Mouse (Mus musculus) gastrocnemius, postnatal 10 days (tissue): ENCODE measurements around the gene Cyp2u1. TPM values are rescaled to one million over a fixed set of nuclear protein-coding genes. Genes with fewer than 3 reads are reported as not detected.

Source experiments
- DNase-seq: peaks from one replicate; pipeline ENCODE4 v3.0.0; 2021; ENCODE audit warnings: mixed read lengths
- total RNA-seq, 2 experiments: library from RNA; stranded (reverse); gene quantifications; 2 replicates each; pipeline ENCODE4 v1.2.3; 2021

Cyp2u1 gene
- total RNA-seq, 2 experiments from 2014 or later, result 3.5 to 5.8 TPM

DNA sequence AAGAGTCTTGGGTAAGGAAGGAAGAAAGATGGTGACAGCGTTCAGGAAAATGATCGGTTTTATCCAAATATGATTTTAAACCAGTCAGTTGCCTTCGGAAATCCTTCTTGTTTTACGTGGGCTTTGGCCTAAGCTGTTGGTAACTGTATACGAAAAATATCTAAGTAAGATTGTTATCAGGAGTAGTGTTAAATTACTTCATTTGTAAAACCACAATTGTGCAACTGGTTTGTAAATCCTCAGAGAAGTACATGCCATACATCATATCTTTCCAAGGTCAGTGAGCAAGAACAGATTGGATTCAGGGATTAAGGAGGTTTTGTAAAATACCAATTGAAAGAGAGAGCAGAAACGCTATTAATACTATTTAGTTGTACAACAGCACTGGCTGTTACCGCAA is 3.2 kb upstream of the Cyp2u1 start:
- no peak for DNase-seq

DNA sequence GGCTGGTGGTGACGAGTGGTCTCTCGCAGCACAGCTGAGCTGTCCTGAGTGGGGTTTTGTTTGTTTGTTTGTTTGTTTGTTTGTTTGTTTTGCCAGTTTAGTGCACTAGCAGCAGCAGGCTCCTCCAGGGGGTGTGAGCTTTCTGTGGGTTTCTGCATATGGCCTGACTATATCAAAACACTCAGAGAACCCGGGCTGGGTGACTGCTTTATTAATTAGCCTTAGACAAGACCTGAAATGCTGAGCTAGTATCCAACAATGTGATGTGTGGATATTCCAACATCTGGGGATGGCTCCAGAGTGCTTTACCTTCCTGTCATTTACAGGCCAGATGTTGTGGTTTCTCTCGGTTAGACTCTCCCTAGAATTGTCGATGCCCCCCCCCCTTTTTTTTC is 290 bp upstream of the Cyp2u1 start:
- no peak for DNase-seq

DNA sequence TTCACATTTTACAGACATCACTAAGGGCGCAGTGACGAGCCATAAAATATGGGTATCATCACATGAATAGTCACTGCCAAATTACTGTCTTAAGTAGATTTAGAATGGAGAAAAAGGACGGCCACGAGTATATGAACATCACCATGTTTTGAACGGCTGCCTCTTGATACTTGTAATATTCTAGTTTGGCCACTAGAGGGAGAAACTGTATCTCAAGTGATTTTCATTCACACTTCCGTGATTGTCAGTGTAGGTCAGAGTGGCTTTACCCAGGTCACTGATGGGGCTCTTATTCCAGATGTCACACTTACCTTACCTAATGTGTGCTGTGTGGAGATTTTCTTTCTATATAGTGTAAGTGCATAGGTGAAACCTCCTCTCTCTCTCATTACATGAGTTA is 3.1 kb downstream of the Cyp2u1 start:
- DNase-seq, result no peak

DNA sequence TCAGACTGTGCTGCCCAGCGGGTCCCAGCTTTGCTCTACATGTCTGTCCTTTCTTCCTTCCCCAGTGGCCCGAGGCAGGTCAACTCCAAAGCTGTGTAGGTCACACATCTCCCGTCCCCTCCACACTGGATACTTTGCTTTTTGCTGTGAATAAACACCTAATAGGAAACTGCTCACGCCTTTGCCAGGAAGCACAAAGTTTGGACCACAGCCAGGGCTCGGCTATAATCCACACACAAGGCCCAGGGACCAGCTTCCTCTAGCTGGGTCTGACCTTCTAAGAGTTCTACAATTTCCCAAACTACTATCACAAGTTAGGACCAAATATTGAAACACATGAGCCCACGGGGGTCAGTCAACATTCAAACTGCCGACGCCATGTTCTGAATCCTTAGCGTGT is 3.9 kb downstream of the Cyp2u1 start:
- DNase-seq, result no peak

DNA sequence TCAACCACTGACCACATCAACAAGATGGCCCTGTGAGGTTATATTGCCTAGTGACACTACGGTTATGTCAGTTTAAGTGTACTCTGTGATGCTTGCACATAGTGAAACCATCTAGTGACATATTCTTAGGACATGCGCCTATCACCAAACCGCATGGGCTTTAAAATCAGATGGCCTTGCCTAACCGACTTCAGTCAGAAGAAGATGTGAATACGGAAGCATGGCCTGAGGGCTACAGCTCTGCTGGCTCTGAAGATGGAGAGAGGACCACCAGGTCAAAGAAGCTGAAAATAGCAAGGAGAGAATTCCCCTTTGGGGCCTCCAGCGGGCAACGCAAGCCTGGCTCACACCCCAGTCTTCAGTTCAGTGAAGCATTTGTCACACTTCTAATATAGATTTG is 6.1 kb downstream of the Cyp2u1 start:
- no peak for DNase-seq

DNA sequence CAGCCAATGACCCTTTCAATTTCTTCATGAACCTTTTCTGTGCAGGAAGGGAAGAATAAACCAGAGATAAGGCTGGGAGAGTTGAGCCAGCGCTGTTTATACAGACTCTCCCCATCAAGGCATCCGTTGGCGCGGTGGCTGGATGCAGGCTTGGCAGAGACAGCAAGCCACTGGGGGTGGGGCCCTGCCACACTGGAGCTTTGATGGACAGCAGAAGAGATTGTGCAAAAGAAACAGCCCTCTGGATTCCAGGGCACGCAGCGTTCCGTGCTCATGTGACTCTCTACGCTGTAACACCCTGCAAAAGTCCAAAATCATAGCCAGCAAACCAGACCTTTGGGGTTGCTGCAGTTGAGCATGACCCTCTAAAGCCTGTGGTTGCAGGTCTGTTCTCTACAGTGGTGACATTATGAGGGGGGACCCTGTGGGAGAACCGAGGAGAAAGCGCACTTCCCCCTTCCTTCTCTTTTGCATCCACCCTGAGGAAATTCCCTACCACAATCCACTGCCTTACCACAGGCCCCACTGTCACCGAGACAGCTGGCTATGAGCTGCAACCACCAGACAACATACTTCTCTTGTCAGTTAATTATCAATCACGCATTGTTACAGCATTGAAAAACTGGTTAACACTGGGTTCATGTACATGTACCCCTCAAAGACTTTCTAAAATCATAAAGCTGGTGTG is 7.4 kb downstream of the Cyp2u1 start:
- no peak for DNase-seq

DNA sequence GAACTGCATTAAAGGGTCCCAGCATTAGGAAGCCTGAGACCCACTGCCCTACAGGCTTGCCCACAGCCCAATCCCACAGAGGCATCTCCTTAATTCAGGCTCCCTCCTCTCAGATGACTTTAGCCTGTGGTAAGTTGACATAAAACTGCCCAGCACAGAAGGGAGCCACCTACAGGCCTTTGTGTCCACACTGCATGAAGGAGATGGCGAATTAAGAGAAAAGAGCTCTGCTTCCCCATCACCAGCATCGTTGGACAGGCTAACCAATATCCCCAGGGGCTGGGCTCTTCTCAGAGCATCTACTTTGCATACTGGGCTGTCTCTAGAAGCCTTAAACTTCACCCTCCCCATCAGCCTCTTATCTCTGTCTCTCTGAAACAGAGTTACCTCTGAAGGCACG is 8.5 kb downstream of the Cyp2u1 start:
- DNase-seq, result no peak

DNA sequence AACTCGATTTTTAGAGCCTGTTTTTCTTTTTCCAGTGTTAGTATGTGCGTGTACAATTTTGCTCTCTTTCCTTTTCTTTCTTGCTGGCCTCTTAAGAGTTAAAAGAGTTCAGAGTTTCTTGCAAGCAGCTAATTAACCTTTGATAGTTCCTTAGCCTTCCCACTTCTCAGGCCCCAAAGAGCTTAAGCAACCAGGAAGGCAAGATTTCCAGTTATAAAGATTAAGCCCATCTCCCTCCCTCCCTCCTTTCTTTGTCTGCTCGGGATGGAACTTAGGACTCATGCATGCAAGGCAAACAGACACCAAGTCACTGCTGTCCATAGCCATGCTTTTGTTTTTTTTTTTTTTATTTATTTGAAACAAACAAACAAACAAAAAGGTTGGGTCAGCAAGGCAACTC is 10.1 kb downstream of the Cyp2u1 start:
- DNase-seq, result no peak

DNA sequence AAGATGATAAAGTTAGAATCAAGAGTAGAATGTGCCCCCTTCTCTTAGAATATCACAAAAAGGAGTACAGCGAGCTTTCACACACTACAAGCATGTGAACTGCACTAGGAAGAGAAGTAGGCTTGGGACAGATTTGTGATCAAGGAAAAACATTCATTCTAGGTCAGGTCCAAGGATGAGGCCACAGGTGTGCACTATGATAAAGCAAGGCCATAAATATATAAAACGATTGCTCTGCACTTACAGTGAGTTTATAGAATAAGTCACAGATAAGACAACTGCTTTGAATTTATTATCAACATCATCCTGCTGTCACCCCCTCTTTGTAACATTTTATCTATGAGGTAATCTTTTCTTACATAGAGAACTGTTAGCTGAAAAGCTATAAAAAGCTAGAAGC is 10.7 kb downstream of the Cyp2u1 start:
- DNase-seq, result no peak

DNA sequence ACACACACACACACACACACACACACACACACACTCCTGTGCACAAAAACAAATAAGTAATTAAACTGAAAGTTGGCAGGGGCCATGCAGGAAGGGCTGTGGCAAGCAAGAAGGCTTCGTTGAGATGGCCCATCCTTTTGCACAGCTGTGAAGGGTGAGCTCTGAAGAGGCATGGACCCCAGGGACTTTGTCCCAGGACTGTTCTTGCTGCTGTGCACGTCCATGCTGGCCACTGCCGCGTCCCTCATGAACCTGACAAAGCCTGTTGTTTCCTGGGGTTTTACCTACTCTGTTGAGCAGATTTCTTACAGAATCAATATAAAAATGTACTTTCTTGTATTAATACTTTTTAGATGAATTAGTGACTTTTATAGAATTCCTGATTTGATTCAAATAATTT is 11.1 kb downstream of the Cyp2u1 start:
- no peak for DNase-seq

DNA sequence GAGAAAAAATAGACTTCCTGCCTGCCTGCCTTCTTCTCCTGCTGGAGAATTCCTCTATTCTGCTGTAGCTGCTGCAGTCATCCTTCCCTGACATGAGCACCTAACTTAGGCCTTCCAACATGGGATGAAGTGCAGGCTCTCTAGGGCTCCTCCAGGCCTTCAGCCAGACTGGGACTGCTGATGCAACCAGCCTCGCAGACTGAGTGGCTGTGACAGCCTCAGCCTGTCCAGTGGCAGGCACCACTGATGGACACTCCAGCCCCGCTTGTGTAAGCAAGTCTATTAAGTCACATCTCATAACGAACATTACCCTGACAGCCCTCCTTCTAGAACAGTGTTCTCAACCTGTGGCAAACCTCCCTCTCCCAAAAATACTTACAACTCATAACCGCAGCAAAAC is 28.9 kb downstream of the Cyp2u1 start:
- DNase-seq, result no peak

DNA sequence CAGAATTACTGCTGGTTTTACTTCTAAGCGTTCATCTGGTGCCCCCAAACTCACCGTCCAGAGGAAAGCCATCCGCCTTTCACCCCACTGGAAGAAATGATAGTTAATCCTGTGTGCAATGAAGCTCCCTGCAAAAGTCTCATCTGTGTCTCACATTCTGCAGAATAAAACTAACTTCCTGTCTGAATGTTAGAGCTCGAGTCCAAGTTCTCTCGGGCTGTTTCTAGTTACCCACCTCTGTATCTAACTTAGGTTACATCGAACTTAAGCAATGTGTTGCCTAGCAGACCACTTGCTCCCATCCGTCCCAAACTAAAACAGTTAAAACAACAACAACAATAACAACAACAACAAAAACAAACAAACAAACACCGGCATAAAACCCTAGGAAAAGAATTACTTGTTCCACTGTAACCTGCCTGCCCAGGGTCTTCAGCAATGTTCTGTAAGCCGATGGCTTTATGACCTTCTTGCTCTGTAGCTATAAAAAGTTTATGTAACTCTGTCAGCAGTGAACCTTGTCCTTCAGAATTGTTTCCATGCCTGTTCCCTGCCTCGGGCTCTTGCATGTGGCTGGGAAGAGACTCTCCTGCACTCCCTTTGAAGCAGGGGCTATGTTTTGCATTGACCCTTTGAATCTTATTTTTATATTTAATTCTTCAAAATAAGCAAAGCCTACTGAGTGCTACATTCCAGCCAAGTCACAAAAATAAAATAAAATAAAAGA is 30.5 kb downstream of the Cyp2u1 start:
- no peak for DNase-seq

DNA sequence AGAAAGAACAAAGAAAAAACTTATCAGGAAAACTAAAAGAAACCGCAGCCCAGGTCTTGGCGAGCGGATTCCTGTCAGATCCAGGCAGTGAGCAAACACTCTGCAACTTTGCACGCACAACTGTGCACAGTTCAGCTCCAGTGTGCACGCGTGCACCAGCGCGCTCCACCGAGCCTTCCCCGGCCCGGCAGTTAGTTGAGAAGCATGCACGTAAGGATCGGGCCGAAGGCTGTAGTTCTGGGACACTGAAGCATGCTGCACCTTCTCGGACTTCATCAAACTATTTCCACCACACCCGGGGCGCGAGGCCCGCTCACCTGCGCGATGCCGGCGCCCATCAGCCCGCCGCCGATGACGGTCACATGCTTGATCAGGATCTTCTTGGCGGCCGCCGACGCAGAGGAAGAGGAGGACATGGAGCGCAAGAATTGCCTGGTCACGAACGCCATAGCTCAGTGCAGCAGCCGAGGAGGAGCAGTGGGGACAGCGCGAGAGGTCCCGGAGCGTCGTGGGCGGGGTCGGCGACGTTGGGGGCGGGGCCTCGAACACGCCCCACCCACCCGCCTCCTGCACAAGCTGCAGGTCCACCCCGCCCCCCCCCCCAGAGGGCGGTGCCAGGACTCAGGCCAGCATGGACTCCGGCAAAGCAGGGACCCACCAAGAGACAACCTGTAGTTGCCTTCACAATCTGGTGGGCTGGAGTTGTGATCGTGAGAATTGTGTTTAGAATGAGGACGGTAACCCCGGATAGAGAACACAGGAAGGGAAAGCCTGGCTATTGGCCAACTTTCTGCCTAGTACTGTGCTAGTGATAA is 31.3 kb downstream of the Cyp2u1 start, which contains the start of gene Hadh:
Hadh (minus strand) TSS at position 543 of the 815 bp plus-strand sequence.
- peak; percentile 86 for DNase-seq

DNA sequence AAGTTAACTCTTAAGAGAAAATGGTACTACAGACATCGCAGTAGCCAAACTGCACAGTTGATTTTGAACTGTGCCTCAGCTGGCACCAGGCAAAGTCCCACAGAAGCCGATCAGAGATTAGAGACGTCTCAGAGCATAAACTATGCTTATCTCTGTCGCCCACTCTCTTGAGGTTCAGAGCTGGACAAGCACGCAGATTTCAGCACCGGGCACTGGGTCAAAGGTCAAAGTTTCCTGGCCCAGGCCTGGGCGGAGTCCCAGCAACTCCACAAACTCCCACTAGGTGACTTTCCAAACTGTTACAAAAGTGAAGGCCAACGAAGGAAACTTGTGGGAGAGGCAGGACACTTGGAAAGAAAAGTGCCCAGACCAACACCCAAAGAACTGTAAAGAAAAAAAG is 31.9 kb downstream of the Cyp2u1 start:
- DNase-seq, result peak; percentile 57

DNA sequence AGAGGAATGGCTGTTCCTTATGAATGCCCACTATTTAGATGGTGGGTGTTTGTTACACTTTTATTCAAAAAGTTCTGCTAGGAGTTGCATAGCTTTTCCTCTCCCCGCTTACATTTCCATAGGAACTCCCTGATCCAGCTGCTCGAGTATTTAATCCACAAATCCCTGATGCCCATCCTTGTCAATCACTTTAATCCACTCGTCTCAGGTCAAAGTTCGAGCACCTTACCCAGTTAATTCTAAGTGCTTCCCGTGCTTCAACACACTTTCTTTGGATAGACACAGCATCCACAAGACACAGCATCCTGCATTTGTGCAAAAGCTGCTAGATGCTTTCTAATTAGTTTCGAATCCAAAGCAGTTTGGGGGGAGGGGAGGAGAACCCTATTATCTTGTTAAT is 32.6 kb downstream of the Cyp2u1 start:
- DNase-seq, result no peak

DNA sequence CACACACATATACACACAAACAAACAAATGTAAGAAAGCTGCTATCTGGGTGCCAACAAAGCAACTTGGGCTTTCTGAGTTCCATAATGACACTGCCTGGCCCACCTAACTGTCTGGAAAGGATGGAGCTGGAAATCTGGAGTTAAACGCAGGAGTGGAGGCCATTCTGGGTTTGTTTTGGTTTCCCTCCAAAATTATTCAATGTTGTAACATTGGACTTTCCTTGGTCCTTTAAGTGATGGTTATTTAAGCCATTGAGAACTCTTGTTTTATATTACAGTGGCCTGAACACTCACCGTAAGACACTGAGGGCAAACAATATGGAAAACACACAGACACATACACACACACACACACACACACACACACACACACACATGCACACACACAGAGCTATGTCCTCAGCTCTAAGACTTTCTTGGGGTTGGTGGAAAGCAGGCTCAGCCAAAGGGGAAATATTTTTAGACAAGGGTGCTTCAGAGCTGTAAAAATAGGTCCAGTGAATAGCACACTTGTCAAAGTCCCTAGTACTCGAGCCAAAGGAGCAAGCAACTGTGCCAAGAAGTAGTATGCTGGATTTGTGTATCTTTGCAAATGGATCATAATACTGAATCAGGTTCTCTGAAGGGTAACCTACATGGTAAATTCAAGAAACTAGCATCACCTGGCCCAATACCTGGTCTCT is 36.5 kb downstream of the Cyp2u1 start:
- no peak for DNase-seq

DNA sequence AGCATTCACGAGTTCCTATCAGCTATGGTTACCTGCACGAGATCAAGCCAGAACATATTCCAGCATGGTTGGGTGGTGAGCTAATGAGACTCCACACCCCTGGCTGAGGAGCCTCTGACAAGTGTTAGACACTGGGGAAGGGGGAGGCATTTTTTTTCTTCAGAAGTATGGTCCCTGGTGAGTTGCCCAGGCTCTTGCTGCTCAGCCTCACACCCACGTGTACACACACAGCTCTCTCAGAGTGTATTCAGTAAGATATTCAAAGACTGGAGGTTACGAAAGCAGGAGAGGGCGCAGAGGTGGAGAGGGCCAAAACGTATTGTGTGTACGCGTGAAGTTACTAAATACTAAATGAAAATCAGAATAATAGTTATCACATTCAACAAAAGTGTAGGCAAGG is 37.5 kb downstream of the Cyp2u1 start:
- no peak for DNase-seq

DNA sequence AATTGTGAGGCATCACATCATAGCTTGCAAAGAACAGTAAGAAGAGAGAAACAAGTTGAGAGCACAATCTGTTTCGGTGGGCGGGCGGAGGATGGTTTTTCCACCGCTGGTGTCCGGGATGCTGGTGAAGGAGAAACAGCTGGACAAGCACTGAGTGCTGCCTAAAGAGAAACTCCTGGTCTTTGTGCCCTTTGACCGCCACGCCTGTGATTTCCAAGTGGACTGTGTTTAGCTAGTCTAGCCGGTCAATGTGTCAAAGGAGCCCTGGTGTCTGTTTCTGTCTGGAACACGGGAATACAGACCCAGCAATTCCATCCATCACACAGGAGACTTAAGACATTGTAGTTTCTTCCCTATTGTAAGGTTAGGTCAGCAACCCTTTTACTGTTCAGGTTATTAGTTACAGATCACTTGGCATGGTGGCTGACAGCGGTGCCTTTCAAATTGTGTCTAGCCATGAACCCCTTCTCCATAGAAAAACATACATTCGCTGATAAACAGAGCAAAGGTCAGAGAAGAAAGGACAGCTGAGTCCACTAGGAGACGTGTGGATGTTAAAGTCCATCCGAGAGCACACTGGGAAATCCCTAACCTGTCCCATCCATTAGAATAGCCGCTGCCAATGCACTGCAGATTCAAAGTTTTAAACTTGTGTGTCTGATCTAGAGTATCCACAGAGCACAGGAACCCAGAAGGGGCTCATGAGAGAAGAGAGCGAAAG is 39.1 kb downstream of the Cyp2u1 start:
- DNase-seq, result no peak

DNA sequence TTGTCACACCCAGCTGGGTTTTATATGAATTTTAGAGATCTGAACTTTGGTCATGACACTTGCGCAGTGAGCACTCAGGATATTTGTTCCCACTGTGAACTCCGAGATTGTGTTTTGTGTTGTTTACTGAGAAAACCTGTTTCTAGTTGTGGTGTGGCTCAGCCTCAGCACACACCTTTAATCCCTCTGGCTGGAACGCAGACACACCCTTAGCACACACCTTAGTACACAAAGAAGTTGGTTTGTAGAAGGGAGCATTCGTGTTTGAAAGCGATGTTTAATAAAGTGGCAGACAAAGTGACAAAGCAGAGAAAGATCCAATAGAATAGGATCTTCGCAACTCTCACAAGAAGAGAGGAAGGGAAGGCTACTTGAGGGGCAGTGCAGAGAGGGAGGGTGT is 42.6 kb downstream of the Cyp2u1 start:
- no peak for DNase-seq

DNA sequence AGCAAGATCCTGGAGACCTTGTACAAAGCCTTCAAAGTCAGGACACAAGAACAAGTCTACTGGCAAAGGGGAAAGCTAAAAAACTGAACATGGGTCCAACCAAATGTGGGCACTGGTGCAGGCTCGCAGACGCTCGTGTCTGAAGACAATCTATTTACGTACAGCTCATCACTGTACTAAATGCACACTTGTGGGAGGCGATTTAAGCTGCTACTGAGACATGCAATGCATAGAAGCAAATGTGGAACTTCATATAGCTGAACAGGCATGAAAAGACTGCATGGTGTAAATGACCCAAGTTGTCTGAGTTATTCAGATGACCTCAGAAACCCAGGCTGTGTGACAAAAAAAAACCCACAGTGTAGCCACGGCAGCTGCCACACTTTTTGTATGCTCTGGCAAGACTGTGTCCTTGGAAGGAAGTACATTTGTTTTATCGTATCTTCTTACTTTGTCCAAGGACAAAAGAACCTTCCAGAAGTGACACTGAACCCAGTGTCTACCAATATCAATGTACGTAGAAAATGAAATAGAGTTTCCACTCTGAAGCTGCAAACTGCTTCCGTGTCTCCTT is 43.5 kb downstream of the Cyp2u1 start:
- no peak for DNase-seq

DNA sequence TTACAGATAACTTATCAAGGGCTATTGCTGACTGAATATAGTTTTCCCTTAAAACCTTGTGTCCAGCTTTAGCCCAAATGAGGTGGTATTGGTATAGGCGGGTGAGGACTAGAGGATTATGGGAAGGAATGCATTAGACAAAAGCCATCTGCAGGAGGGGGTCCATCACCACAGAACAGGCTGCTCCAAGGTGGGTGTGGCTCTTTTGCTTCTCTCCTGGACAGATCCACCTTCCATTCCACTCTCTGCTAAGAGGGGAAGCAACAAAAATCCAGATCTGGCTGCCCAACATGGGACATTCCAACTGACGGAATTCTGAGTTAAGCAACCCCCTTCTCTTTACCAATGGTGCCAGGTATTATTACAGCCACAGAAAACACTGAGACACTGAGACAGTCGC is 44.1 kb downstream of the Cyp2u1 start:
- DNase-seq, result no peak
